Mouse (Mus musculus) embryo, embryonic 10.5 days (tissue): ENCODE data around the gene Ess2.
A peak's percentile ranks its signal among the peaks of the same experiment; 100 is the strongest.
"Not testable (repeated sequence)": the region's sequence is repeated elsewhere in the genome, so short reads cannot be mapped to it uniquely, and the experiment has no call there.

Source experiments
- DNase-seq: peaks from one replicate; pipeline ENCODE4 v3.0.0-alpha.2; 2015; ENCODE audit warnings: low spot score

The Ess2 gene

GRCm38 (mm10) chr16:17911052-17911595 is at the start of gene Ess2:
Gene Ess2 (minus strand): TSS chr16:17911348.
- DNase-seq, result peak; percentile 99

- DNase-seq, result not testable (repeated sequence)
Observed at GRCm38 (mm10) chr16:17956052-17956638, 45.0 kb upstream of the Ess2 start.

- no peak for DNase-seq
Observed at GRCm38 (mm10) chr16:17951618-17952017, 40.5 kb upstream of the Ess2 start.

GRCm38 (mm10) chr16:17950068-17950467 is 38.9 kb upstream of the Ess2 start:
- DNase-seq, result peak; percentile 12

GRCm38 (mm10) chr16:17949421-17949877 is 38.3 kb upstream of the Ess2 start:
- peak; percentile 69 for DNase-seq

- no peak for DNase-seq
Observed at GRCm38 (mm10) chr16:17945081-17945831, 34.1 kb upstream of the Ess2 start.

DNA sequence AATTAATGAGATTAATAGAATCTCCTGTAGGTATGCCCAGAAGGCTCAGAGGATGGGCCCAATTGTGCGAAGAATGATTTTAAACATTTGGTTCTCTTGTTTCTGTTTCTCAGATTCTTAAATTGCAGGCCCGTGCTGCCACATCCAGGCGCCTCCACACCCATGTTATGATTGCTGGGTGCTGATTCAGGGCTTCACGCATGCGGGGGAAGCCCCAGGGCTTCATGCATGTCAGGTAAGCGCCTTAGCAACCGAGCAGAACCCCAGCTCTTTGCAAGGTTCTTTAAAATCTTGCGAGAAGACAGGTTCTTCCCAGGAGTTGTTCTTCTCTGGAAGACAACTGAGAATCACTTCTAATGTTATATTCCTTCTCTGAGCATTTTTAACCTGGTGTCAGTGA is 32.3 kb upstream of the Ess2 start:
- no peak for DNase-seq

DNA sequence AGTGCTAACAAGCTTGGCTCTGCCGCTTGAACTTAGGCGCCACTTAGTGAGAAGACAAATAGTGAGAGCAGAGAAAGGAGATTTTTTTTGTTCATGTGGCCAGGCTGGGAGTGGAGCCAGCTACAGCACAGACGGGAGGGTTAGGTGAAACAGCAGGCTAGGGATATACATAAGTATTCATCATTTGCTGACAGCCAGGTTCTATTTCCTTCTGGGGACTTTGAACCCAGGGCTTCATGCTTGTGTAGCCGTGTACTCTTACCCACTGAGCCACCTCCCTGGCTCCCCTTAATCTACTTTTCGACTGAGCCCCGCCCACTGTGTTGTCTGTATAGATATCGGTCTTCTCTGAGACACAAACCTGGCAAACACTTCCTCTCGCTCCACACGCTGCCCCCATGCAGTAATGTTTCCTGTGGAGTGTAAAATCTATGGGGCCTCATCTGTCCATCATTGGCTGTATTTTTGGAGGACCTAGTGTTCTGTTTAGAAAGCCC is 28.2 kb upstream of the Ess2 start:
- DNase-seq, result no peak

GRCm38 (mm10) chr16:17938821-17939220 is 27.7 kb upstream of the Ess2 start:
- DNase-seq, result peak; percentile 79

DNA sequence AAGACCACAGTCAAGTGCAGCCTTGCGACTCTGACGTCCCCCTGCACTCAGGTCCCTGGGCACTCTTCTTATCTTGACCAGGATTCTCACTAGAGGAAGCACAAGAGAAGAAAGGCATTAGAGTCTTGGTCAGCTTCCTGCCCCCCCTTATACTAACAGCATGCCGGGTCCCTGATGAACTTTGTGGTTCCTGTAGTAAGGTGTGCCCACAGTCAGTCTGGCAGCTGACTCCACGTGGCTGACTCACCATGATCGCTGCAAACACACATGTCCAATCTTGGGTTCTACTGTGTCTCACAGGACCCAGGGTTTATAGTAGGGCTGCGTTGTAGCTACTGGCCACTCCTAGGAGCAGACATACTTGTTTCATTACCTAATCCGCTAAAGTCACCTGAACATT is 27.0 kb upstream of the Ess2 start:
- DNase-seq, result no peak

DNA sequence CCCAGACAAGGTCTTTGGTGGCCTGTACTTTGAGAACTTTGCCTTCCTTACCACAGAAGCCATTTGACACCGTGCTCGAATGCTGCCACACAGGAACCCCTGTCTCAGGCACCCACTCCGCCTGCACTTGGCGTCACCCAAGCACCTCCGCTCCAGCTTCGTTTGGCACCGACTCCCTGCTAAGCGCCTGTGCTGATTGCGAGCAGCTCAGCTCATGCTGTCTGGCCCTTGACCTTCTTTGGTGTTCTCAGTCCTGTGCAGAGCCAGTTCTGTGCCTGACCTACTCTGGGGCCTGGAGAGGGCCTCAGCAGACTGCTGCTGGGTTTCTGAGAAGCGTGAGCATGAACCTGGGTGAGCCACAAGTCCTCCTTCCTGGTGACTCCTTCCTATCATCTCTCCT is 25.6 kb upstream of the Ess2 start:
- no peak for DNase-seq

- no peak for DNase-seq
Observed at GRCm38 (mm10) chr16:17934445-17934910, 23.3 kb upstream of the Ess2 start.

DNA sequence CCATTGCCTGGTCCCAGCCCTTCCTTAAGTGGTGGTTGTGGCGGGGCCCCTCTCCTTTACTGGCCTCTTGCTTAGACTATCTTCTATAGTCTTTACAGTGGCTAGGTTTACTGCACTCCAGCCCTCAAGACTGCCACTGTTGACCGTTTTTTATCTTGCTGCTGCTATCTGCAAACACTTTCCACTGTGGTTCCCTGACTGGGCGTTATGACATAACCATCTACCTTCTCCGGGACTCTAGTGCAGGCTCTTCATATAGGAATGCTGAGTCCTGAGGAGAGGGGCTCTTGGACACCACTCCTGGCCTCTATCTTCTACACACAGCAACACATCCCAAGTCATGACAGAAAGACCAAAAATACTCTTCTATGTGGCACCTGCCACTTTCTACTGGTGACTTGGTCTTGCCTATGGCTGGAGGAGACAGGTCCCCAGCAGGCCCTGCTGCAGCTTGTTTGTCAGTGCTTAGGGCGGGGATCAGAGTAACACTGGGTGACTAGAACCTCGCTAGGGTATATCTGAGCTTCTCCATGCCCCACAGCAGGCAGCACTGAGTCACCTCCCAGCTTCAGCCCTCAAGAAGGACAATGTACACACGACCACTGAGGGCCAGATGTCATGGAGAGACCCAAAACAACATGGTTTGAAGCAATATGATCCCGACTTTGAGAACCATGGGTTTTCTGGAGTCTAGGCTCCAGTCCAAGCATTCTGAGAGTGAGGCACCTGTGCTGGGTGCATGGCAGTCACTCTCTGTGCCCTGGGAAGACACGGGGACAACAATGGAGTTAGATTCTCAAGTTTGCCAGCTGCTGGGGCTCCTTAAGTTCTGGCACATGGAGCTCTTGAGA is 22.7 kb upstream of the Ess2 start:
- no peak for DNase-seq

DNA sequence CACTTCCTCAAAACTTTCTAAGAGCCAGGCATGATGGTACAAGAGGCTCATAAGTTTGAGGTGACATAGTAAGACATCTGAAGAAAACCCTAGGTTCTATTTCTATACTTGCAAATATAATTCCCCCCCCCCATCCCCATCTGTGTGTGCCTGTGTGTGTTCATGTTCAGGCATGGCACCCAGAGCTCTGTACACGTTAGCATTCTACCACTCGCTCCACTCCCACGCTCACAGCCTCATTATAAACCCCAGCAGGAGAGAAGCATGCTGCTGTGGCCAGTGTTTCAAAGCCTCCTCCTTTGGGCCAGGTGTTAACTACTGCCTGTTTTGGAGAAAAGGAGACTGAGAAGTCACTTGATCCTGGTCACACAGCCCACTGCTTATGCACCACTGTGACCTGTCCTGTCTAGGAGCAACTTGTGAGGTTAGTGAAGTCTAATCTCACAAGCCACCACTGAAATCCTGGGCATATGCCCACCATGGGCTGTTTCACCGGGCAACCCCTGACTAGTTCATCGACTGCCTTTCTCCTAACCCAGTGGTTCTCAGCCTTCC is 20.8 kb upstream of the Ess2 start:
- DNase-seq, result no peak

DNA sequence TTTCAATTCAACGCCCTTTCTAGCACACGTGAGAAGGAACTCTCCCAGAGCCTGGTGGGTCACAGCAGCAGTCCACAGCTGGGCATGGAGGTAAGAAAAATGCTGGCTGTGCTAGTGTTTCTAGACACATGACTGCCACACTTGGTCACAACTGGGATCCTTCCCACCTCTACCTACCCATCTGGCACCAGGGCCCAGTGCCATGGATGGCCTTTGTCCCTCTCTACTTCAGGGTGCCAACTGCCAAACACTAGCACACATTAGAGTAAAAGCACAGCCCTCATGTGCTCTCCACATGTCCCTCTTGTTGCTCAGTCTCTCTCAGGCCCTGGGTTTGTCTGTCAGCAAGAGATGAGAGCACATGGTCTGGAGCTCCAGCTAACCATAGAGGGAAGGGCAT is 18.5 kb upstream of the Ess2 start:
- DNase-seq, result no peak

GRCm38 (mm10) chr16:17929211-17929610 is 18.1 kb upstream of the Ess2 start:
- no peak for DNase-seq

GRCm38 (mm10) chr16:17928627-17929104 is 17.5 kb upstream of the Ess2 start:
- peak; percentile 87 for DNase-seq

DNA sequence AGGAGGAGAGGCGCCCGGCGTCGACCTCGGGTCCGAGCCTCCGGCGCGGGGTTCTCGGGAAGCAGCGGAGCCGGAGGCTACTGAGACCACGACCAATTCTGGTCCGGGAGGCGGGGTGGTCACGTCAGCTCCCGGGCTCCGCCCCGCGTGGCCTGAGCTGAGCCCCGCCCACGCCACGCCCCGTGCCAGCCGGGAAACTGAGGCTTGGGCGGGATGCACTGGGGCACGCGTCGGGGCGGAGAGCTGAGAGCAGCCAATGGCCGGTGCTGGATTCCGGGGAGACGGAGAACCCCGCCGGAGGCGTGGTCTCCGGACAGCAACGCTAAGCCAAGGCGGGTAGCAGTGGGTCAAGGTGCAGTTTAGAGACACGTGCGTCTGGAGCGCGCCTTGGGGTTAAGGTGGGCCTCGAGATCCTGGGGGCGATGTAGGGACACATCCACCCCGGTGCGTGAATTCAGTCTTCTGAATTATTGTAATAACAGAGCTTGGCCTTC is 17.0 kb upstream of the Ess2 start, which contains the start of gene Slc25a1:
Slc25a1 (minus strand) TSS at position 133 of the 494 bp plus-strand sequence.
- peak; percentile 89 for DNase-seq

- peak; percentile 72 for DNase-seq
Observed at GRCm38 (mm10) chr16:17927351-17928082, 16.4 kb upstream of the Ess2 start.

DNA sequence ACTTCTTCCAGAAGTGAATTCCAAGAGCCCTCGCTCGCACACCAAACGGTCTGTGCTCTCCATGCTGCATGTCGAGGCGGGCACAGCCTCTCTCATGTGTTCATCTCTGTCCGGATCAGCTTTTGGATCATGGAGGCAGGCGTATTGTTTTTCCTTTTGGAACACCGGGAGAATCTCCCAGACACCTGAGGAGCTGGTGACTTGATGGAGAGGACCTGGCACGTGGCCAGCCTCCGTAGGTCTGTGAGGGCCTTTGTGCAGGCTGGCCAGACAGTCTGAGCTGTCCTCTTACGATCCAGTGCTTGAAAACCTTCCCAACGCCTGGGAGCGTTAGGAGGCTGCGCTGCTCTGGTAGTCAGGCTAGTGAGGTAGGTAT is 11.0 kb upstream of the Ess2 start:
- no peak for DNase-seq
